ENCODE assay signal across 13 mouse cellular contexts in genomic region chr6:125067571-125067995, GRCm38 (mm10). TPM values are rescaled to one million over a fixed set of nuclear protein-coding genes. Genes with fewer than 3 reads are reported as not detected.
DNase-seq lines count a peak whose midpoint lies in the region; ATAC-seq and TF ChIP-seq lines count a peak whose summit lies in the region.
"Had no signal": no experiment of that assay in that cellular context is flagged by ENCODE, and none has a peak within 500 bp of the region (broad histone marks: within the 10 kb centered on the region; RNA-seq: fewer than 3 reads in every experiment).

TSS of gene Lpar5 (plus strand) at chr6:125067920.

- peak; percentile 73 for DNase-seq in induced T-regulatory cell, adult 2 months (ENCODE audit: low read depth)
- DNase-seq in layer of hippocampus, postnatal 25 days (ENCODE audit: extremely low spot score in 1 of 2, low spot score in 1 of 2) = no peak
- DNase-seq in embryo, embryonic 11 days = no peak
- no peak for DNase-seq in kidney, postnatal 10 days
- DNase-seq: cerebellum, postnatal 14 days; kidney, postnatal 14 days; thymus, postnatal 14 days had no signal

- ATAC-seq in CD4-positive, CD25-positive, alpha-beta regulatory T cell, adult 4 months = peak; percentile 16
- ATAC-seq in megakaryocyte, adult 5-6 weeks (ENCODE audit: poor library complexity, severe bottlenecking) = peak; percentile 16
- ATAC-seq: midbrain, embryonic 15.5 days had no signal

- H3K9me3 ChIP-seq in E14TG2a.4 (ENCODE audit: low read length) = no peaks in the 10 kb centered on the region
- H3K9me3 ChIP-seq: heart, embryonic 10.5 days; hindbrain, embryonic 12.5 days; midbrain, embryonic 15.5 days had no signal

- no peaks in the 10 kb centered on the region for H3K27me3 ChIP-seq in E14TG2a.4 (ENCODE audit: insufficient read depth, low read length)
- H3K27me3 ChIP-seq: hindbrain, embryonic 12.5 days; midbrain, embryonic 15.5 days had no signal

- peak within 1 kb of the TSS; percentile 73 for H3K4me3 ChIP-seq in E14TG2a.4 (replicated peaks; ENCODE audit: low read length)
- H3K4me3 ChIP-seq: heart, embryonic 10.5 days; hindbrain, embryonic 12.5 days; midbrain, embryonic 15.5 days had no signal

- peaks cover 85% of the 10 kb centered on the region for H3K4me1 ChIP-seq in E14TG2a.4 (replicated peaks; ENCODE audit: low read depth, low read length)

- H3K36me3 ChIP-seq in E14TG2a.4 (ENCODE audit: insufficient read depth, low read length) = no peaks in the 10 kb centered on the region
- H3K36me3 ChIP-seq: heart, embryonic 10.5 days; hindbrain, embryonic 12.5 days; midbrain, embryonic 15.5 days had no signal

- no peak for TF ChIP-seq CTCF in E14TG2a.4 (conservative IDR thresholded peaks at IDR 0.05; ENCODE audit: low read length)

RNA-seq across cellular contexts. Expression of gene Lpar5, which starts in this region (rescaled TPM):
- polyA plus RNA-seq in CD4-positive, CD25-positive, alpha-beta regulatory T cell, adult 4 months (2017; shearing (Covaris generic)) = 10 to 100 TPM; 12.1 to 19.9 TPM
- total RNA-seq in megakaryocyte, adult 5-6 weeks (2015) = 25.1 and 25.5 TPM in 2 replicates
- total RNA-seq in megakaryocyte, adult 5-6 weeks (2017) = 27.6 and 30.0 TPM in 2 replicates
- total RNA-seq in layer of hippocampus, postnatal 25 days (2021) = under 1 TPM; 0.35 to 0.96 TPM

Comparison
In these comparisons a context has a peak if more than half of its experiments do, and no peak if none do; other contexts are left out.
1. RNA of gene Lpar5 (total RNA-seq): 25.1 to 30.0 TPM in megakaryocyte, adult 5-6 weeks; 0.35 to 0.96 TPM in layer of hippocampus, postnatal 25 days; every median in the first group is over 10 times any median in the second.